Mouse (Mus musculus) heart, embryonic 13.5 days (tissue): ENCODE data around the gene Gm20715. TPM values are rescaled to one million over a fixed set of nuclear protein-coding genes. Genes with fewer than 3 reads are reported as not detected.

ENCODE experiments used
- ATAC-seq: fragments of 200-750 bp; cut with Nextera tagmentation; 2 replicates; pipeline ENCODE4 v1.8.0; 2017; ENCODE audit warnings: moderate TSS enrichment; ENCODE audit not compliant: insufficient number of reproducible peaks, low FRiP score, low TSS enrichment; ENCODE audit errors: extremely low read depth
- H3K27ac ChIP-seq: fragments of 300-500 bp; sonication (generic); replicated peaks from 2 replicates; pipeline ENCODE4 v1.5.1; 2015; ENCODE audit warnings: moderate library complexity, mild to moderate bottlenecking, inconsistent platforms
- H3K27me3 ChIP-seq: fragments of 300-500 bp; sonication (generic); replicated peaks from 2 replicates; pipeline ENCODE4 v1.6.1; 2015; ENCODE audit warnings: mild to moderate bottlenecking, inconsistent platforms
- H3K36me3 ChIP-seq: fragments of 300-500 bp; sonication (generic); 2 replicates; pipeline ENCODE4 v1.6.1; 2015; ENCODE audit warnings: mild to moderate bottlenecking, inconsistent platforms
- H3K4me1 ChIP-seq: fragments of 300-500 bp; sonication (generic); 2 replicates; pipeline ENCODE4 v1.6.1; 2015; ENCODE audit warnings: inconsistent platforms
- H3K4me2 ChIP-seq: fragments of 300-500 bp; sonication (generic); 2 replicates; pipeline ENCODE4 v1.6.1; 2015; ENCODE audit warnings: inconsistent platforms, mild to moderate bottlenecking, moderate library complexity
- H3K4me3 ChIP-seq: fragments of 300-500 bp; sonication (generic); 2 replicates; pipeline ENCODE4 v1.5.1; 2015; ENCODE audit warnings: moderate library complexity, mild to moderate bottlenecking, inconsistent platforms
- H3K9ac ChIP-seq: fragments of 300-500 bp; sonication (generic); 2 replicates; pipeline ENCODE4 v1.6.1; 2015; ENCODE audit warnings: inconsistent platforms, mild to moderate bottlenecking, moderate library complexity
- H3K9me3 ChIP-seq: fragments of 300-500 bp; sonication (generic); 2 replicates; pipeline ENCODE4 v1.6.1; 2016; ENCODE audit warnings: inconsistent platforms
- WGBS: fragments of 180-500 bp; shearing (Covaris S2); methylation state at CpG from one replicate; pipeline ENCODE4 v1.1.7; 2015; ENCODE audit warnings: mixed read lengths; 5-methylcytosine and 5-hydroxymethylcytosine counted together
- polyA plus RNA-seq: library from polyadenylated mRNA; unstranded; fragments of >200 nt; fragmentation: Nextera tagmentation; extraction: Ambion mirVana; gene quantifications from 2 replicates; pipeline ENCODE4 v1.2.1, GENCODE M21; 2015

The Gm20715 gene
- polyA plus RNA-seq, 1 experiment from 2014 or later: not detected

GRCm38 (mm10) chr7:6381431-6381830 is 28.6 kb upstream of the Gm20715 start:
- Histone ChIP-seq H3K27me3 (no peaks in the 10 kb centered on the region), H3K4me3 (no peak overlapping the region), H3K36me3 (peaks cover 5% of the 10 kb centered on the region), H3K27ac (no peak overlapping the region), H3K4me2 (no peak overlapping the region), H3K9me3 (no peaks in the 10 kb centered on the region), H3K9ac (no peak overlapping the region), H3K4me1 (peaks cover 16% of the 10 kb centered on the region)
- 69% methylated on average over 2 of the region's 2 CpGs for WGBS
- no peak for ATAC-seq

GRCm38 (mm10) chr7:6383044-6383455 is 27.0 kb upstream of the Gm20715 start, which contains the start of gene Zfp28:
Zfp28 (plus strand) TSS chr7:6383295.
- Histone ChIP-seq H3K4me1 (peaks cover 16% of the 10 kb centered on the region), H3K27me3 (no peaks in the 10 kb centered on the region), H3K4me2 (peak within 1 kb of the TSS; percentile 80), H3K9ac (peak within 1 kb of the TSS; percentile 85), H3K9me3 (no peaks in the 10 kb centered on the region), H3K27ac (peak within 1 kb of the TSS; percentile 40; the same call in 1 of the 2 replicates), H3K36me3 (peaks cover 19% of the 10 kb centered on the region), H3K4me3 (peak within 1 kb of the TSS; percentile 73)
- ATAC-seq: peak; percentile 97
- 0% methylated on average over 28 of the region's 28 CpGs for WGBS

GRCm38 (mm10) chr7:6384011-6384410 is 26.1 kb upstream of the Gm20715 start:
- no peaks in the 10 kb centered on the region for H3K9me3 ChIP-seq
- H3K27ac ChIP-seq: no peak overlapping the region
- H3K36me3 ChIP-seq: peaks cover 21% of the 10 kb centered on the region
- no peaks in the 10 kb centered on the region for H3K27me3 ChIP-seq
- ATAC-seq: no peak
- peak overlapping the region; percentile 73 for H3K4me3 ChIP-seq
- H3K9ac ChIP-seq: peak overlapping the region; percentile 85
- 55% methylated on average over 8 of the region's 8 CpGs for WGBS
- peak overlapping the region; percentile 80 for H3K4me2 ChIP-seq
- peaks cover 16% of the 10 kb centered on the region for H3K4me1 ChIP-seq

GRCm38 (mm10) chr7:6386995-6387394 is 23.1 kb upstream of the Gm20715 start:
- H3K36me3 ChIP-seq: peaks cover 47% of the 10 kb centered on the region
- no peaks in the 10 kb centered on the region for H3K27me3 ChIP-seq
- H3K9me3 ChIP-seq: no peaks in the 10 kb centered on the region
- H3K27ac ChIP-seq: no peak overlapping the region
- 83% methylated on average over 8 of the region's 8 CpGs for WGBS
- no peak overlapping the region for H3K9ac ChIP-seq
- H3K4me2 ChIP-seq: no peak overlapping the region
- peaks cover 16% of the 10 kb centered on the region for H3K4me1 ChIP-seq
- ATAC-seq: no peak
- H3K4me3 ChIP-seq: no peak overlapping the region

DNA sequence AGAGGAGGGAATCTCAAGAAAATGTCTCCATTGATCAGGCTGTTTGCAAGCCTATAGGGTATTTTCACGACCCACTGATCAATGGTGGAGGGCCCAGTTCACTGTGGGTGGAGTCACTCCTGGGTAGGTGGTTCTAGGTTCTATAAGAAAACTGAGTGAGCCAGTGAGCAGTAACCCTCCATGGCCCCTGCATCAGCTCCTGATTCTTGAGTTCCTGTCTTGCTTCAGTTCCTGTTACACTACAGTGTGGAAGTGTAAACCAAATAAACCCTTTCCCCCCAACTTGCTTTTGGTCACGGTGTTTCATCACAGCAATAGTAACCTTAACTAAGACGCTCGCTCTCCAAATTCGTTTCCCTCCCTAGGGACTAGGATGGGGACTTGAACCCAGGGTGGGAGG is 21.1 kb upstream of the Gm20715 start:
- no peak for ATAC-seq
- H3K9me3 ChIP-seq: no peaks in the 10 kb centered on the region; the same call in 1 of the 2 replicates

GRCm38 (mm10) chr7:6389449-6389848 is 20.6 kb upstream of the Gm20715 start:
- H3K9ac ChIP-seq: no peak overlapping the region
- H3K27me3 ChIP-seq: no peaks in the 10 kb centered on the region
- no peak overlapping the region for H3K4me3 ChIP-seq
- ATAC-seq: no peak
- 0 out of 2 replicates have a peak, but pooled peaks cover under 1% of the 10 kb centered on the region for H3K4me1 ChIP-seq
- H3K9me3 ChIP-seq: peaks cover under 1% of the 10 kb centered on the region; the same call in 1 of the 2 replicates
- H3K4me2 ChIP-seq: no peak overlapping the region
- peaks cover 71% of the 10 kb centered on the region for H3K36me3 ChIP-seq
- H3K27ac ChIP-seq: no peak overlapping the region
- 57% methylated on average over 5 of the region's 5 CpGs for WGBS

More for the DNA sequence above, 21.1 kb upstream of the Gm20715 start:
- Histone ChIP-seq H3K4me2 (no peak overlapping the region), H3K9ac (no peak overlapping the region), H3K27ac (no peak overlapping the region), H3K36me3 (peaks cover 67% of the 10 kb centered on the region), H3K4me3 (no peak overlapping the region), H3K27me3 (no peaks in the 10 kb centered on the region), H3K4me1 (peaks cover 5% of the 10 kb centered on the region)
- WGBS: 82% methylated on average over 5 of the region's 5 CpGs

DNA sequence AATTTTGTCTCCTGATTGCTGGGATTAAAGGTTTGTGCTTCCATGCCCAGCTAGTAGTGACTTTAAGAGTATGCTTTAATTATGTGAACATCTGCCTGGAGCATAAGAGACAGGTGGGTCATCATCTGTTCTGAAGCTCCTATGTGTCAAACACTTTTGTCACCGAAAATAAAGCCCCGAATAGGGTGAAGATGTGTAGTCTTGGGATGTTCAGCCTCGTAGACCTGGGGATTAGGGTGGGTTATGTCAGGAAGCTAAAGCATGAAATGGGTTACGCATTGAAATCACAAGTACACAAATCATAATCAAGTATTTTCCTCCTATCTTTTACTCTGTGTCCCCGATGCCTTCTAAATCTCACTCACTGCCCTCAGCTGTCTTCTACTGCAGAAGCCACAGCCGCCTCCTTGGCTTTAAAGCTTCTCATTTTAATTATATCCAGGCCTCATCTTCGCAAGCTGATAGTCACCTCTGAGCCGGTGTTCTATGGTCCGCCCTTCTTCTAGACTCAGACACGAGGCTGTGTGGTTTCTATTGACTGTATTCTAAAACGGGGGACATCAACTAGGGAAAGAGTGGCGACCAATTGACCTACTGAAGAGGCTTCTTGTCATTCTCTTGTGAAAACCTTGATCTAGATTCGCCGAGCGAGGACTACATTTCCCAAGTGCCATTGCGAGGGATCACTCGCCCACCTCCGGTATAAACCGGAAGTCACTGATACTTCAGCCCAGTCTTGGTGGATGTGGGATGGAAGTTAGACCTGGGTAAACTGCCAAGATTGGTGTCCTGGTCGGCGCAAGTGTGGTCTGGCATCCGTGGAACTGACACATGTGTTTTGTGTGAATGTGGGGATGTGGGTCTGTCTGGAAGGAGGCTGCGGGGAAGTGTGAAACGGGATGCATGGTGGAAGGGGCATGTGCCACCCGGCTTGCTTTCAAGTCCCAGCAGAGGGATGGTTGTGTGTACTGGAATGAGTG is 11.8 kb upstream of the Gm20715 start, which contains the start of gene Smim17:
Gene Smim17, plus strand, starts transcription at position 720 of the 980 bp plus-strand sequence.
- H3K4me2 ChIP-seq: peak within 1 kb of the TSS; percentile 74
- H3K27ac ChIP-seq: no peak within 1 kb of the TSS
- peak within 1 kb of the TSS; percentile 60 for H3K4me3 ChIP-seq
- H3K9me3 ChIP-seq: peaks cover 2% of the 10 kb centered on the region; the same call in 1 of the 2 replicates
- H3K36me3 ChIP-seq: peaks cover 30% of the 10 kb centered on the region
- WGBS: 23% methylated on average over 25 of the region's 25 CpGs
- peak within 1 kb of the TSS; percentile 77 for H3K9ac ChIP-seq
- H3K4me1 ChIP-seq: peaks cover 9% of the 10 kb centered on the region; the same call in 1 of the 2 replicates
- no peaks in the 10 kb centered on the region for H3K27me3 ChIP-seq
- ATAC-seq: no peak

DNA sequence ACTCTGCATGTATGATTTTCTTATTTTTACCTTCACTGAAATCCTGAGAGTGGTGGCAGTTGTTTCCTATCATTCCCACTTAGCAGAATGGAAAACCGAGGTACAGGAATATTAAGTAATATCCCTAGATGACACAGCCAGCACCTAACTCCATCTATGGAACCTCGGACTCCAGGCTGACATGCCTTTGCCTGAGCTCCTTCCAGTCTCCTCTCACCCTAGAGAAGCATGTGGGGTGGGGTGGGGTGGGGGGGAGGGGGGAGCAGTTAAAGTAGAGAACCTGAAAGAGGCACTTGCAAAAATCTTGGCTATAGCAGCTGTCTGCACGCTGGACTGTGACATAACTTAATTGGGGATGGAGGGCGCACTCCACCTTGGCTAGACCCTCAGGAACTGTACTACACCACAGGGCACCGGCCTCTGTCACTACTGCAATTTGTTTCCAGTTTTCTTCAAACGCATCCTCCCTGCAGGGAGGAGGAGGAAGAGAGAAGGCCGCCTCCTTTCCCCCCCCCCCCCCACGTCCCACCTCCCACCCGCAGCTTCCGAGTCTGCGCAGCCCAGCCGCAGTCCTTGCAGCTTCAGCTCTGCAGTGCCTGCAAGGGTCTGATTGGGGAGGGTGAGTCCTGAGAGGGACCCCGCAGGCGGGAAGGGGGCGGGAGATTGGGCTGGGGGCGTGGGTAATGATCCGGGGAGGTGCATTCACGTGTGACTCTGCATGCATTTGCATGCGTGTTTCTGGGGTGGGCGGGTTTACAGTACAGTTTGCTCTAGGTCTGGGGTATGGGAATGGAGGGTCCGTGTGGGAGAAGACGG is 4.8 kb downstream of the Gm20715 start:
- no peak overlapping the region for H3K27ac ChIP-seq
- WGBS: 7% methylated on average over 21 of the region's 22 CpGs
- no peaks in the 10 kb centered on the region for H3K4me1 ChIP-seq
- no peak overlapping the region for H3K4me3 ChIP-seq
- peaks cover 16% of the 10 kb centered on the region for H3K27me3 ChIP-seq
- no peak overlapping the region for H3K4me2 ChIP-seq
- H3K36me3 ChIP-seq: no peaks in the 10 kb centered on the region
- ATAC-seq: no peak
- H3K9me3 ChIP-seq: peaks cover 4% of the 10 kb centered on the region
- H3K9ac ChIP-seq: no peak overlapping the region

GRCm38 (mm10) chr7:6415442-6415787 is 5.3 kb downstream of the Gm20715 start:
- Histone ChIP-seq H3K9me3 (peaks cover 4% of the 10 kb centered on the region), H3K4me3 (no peak overlapping the region), H3K27ac (no peak overlapping the region), H3K4me1 (no peaks in the 10 kb centered on the region), H3K4me2 (no peak overlapping the region), H3K27me3 (peaks cover 16% of the 10 kb centered on the region), H3K36me3 (no peaks in the 10 kb centered on the region), H3K9ac (no peak overlapping the region)
- 14% methylated on average over 8 of the region's 8 CpGs for WGBS
- no peak for ATAC-seq

DNA sequence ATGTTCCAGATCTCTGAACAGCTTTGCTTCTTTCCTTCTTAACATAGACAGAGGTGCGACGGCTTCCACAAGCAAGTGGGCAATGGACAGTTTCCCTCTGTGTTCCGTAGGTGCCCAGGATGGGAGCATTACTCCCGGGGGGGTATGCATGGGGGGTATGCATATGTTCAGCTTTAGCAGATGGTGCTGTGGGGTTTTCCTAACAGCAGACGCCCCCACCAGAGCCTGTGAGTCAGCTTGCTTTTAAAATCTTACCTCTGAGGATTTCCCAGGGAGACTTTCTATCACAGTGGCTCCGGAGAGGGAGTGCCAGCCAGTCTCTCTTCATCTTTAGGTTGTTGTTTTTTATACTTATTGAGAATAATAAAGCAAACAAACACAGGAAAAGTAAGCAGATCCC is 9.8 kb downstream of the Gm20715 start:
- Histone ChIP-seq H3K9me3 (0 out of 2 replicates have a peak, but pooled peaks cover 6% of the 10 kb centered on the region), H3K4me2 (no peak overlapping the region), H3K36me3 (no peaks in the 10 kb centered on the region), H3K9ac (no peak overlapping the region), H3K27ac (no peak overlapping the region), H3K4me1 (no peaks in the 10 kb centered on the region), H3K4me3 (no peak overlapping the region), H3K27me3 (peaks cover 11% of the 10 kb centered on the region)
- 76% methylated on average over 6 of the region's 6 CpGs for WGBS
- no peak for ATAC-seq

DNA sequence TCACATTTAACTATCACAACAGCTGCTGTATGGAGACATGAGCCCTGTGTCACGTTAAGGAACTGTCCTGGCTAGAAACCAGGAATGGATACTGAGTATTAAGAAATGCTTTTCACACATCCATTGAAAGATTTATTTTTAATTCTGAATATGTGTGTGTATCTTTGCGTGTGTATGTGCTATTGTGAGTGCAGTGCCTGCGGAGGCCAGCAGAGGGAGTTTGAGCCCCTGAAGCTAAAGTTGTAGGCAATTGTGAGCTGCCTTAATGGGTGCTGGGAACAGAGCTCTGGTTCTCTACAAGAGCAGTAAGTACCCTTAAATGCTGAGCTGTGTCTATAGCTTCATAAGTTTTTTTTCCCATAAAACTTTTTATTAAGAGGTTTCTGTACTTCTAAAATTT is 19.3 kb downstream of the Gm20715 start:
- H3K4me3 ChIP-seq: no peak overlapping the region
- H3K27me3 ChIP-seq: no peaks in the 10 kb centered on the region
- H3K9ac ChIP-seq: no peak overlapping the region
- H3K4me2 ChIP-seq: no peak overlapping the region
- H3K9me3 ChIP-seq: peaks cover 5% of the 10 kb centered on the region
- H3K27ac ChIP-seq: no peak overlapping the region
- 78% methylated on average over 3 of the region's 3 CpGs for WGBS
- H3K36me3 ChIP-seq: no peaks in the 10 kb centered on the region
- H3K4me1 ChIP-seq: no peaks in the 10 kb centered on the region
- no peak for ATAC-seq
